Mouse (Mus musculus) activated CD4-positive, CD25-positive, alpha-beta regulatory T cell, adult 4 months (primary cell): ENCODE results near the gene Zfp143. TPM values are rescaled to one million over a fixed set of nuclear protein-coding genes. Genes with fewer than 3 reads are reported as not detected.
A peak's percentile ranks its signal among the peaks of the same experiment; 100 is the strongest.
"Not testable (repeated sequence)": the region's sequence is repeated elsewhere in the genome, so short reads cannot be mapped to it uniquely, and the experiment has no call there.

Experiments used
- ATAC-seq: one replicate; pipeline ENCODE4 v1.8.0; 2017
- polyA plus RNA-seq, 2 experiments: library from polyadenylated mRNA; unstranded; fragments of 100-300 nt; shearing (Covaris generic); gene quantifications; one replicate each; pipeline ENCODE4 v1.2.1; 2017

Zfp143 gene
- polyA plus RNA-seq, 2 experiments from 2014 or later = 35.2 to 36.1 TPM

DNA sequence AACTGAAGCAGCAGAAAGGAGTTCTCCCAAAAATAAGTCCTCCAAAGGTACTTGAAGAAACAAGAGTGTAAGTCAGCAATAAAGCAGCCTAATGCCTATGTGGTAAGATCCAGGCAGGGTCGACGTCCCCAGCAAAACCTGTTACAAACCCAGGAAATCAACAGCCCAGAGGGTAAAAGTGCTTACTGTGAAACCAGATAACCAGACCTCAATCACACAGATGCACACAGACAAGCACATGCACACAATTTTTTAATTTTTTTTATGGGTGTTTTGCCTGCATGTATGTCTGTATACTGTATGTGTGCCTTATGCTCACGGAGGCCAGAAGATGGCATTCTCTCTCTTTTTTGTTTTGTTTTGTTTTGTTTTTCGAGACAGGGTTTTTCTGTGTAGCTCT, 35.3 kb downstream of the Zfp143 start:
- ATAC-seq = no peak

GRCm38 (mm10) chr7:110097106-110097793, 36.2 kb downstream of the Zfp143 start:
- no peak for ATAC-seq

GRCm38 (mm10) chr7:110100854-110101253, 39.8 kb downstream of the Zfp143 start:
- no peak for ATAC-seq

DNA sequence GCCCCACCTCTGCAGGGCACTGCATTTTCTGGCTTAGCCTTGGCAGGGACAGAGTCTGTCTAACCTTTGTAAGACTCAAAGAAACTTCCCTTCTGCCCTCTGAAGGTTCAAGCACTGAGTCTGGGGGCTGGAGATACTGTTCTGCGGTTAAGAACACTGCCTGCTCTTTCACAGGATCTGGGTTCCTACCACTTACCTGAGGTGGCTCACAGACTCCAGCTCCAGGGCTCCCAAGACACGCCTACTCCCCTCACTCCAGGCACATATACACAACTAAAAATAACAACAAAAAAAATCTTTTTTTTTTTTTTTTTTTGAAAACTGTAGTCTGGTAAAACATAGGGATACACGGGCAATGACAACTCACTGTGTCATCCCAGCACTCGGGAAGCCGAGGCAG, 40.2 kb downstream of the Zfp143 start:
- ATAC-seq = no peak

- ATAC-seq = no peak
Observed at GRCm38 (mm10) chr7:110105041-110105440, 44.0 kb downstream of the Zfp143 start.

DNA sequence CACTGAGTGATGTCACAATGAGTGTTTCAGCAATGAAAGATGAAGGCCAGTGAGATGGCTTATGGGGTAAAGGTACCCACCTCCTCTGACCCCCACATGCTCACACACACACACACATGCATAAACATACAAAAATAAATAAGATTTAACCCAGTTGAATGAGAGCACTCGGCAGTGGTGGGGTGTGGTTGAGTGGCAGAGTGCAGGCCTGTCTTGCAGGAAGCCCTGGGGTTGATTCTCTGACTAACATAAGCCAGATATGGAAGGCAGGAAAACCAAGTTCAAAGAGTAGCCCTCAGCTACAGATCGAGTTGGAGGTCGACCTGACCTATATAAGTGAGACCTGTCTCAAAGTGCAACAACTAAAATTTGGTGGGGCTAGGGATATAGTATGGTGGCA, 45.6 kb downstream of the Zfp143 start:
- ATAC-seq = no peak

- not testable (repeated sequence) for ATAC-seq
Observed at GRCm38 (mm10) chr7:110108524-110108923, 47.5 kb downstream of the Zfp143 start.

DNA sequence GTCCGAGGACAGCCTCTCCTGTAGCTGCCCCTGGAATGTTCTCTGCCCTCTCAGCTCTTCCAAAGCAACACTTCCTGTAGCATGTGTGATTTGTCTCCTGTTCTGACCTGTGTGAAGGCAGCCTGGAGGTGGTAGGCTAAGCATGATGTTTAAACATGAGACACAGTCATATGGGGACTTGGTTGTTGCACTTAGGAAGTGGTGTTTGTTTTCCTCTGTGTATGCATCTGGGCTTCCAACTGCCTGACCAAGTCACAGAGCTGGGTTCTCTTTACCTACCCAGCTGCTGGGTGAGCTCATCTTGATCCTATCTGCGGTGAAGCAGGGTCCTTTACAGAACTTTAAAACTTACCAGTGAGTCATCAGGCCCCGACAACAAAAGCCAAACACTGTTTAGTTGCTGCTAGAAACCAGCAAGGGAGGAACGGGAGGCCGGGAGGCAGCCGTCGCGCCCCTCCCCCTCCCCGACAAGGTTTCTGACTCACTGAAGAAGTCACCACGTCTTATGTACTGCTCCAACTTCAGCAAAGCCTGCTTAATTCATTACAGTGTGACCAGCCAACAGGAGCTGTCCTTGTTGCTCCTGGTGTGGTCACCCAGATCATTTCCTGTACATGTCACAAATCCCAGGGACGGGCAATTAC, 48.1 kb downstream of the Zfp143 start:
- ATAC-seq = peak; percentile 77

DNA sequence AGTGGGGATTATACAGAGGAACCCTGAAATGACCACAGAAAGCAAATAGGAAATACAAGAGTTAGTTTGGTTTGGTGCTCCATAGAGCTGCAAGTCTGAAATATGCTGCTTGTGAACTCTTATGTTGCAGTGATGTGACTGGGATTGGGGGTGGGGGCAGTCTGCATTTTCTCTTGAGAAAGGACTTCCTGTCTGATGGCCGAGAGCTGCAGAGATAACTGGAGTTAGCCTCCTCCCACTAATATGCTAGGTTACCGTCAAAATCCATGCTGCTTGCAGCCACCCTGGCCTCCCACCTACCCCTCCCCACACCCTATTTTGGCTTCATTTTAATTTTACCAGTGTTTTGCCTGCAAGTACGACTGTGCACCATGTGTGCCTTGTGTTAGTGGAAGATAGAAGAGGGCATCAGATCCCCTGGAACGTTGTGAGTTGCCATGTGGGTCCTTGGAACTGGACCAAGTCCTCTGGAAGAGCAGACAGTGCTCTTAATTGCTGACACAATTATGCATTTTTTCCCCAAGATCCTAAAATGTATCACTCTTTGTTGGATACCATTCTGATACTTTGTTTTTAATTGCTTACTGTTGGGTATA, 49.1 kb downstream of the Zfp143 start:
- ATAC-seq = no peak

DNA sequence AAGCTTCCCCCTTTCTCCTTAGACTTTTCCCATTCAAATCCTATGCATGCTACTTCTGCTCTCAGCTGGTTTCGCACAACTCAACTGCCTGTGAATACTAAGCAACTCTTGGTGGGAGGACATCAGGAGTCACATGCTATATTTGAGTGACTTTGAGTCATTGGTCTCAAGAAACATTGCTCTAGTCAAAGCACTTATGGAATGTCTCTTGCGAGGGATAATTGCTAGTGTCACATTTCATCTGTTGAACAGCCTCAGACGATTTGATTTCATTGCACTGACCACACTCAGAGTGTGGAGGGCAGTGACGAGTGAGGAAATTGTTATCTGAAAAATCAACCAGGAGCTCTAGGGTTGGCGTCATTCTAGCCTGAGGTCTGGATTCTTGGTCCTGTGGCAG, 53.7 kb downstream of the Zfp143 start:
- no peak for ATAC-seq

DNA sequence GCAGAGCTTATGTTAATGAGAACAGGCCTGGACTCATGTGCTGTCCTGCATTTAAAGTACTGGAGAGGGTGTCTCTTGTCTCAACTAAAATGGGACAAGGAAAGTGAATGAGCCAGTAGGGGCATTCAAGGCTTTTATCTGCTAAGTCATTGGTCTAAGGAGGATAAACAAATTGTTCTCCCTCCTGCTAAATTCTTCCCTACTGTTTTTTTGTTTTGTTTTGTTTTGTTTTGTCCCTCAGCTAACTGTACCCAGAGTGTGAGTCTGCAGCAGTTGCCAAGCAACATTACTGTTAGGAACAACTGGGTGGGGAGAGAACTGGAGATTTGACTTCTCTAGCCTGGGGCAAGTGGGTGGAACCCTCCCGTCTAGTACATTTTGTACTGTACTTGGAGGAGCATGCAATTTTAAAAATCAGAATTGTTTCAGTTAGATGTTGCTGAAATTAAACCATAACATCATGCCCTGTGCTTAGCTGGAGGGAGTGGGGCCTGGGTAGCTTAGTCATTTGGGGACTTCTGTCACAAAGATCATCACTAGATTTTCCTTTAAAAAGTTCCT, 55.8 kb downstream of the Zfp143 start:
- no peak for ATAC-seq

DNA sequence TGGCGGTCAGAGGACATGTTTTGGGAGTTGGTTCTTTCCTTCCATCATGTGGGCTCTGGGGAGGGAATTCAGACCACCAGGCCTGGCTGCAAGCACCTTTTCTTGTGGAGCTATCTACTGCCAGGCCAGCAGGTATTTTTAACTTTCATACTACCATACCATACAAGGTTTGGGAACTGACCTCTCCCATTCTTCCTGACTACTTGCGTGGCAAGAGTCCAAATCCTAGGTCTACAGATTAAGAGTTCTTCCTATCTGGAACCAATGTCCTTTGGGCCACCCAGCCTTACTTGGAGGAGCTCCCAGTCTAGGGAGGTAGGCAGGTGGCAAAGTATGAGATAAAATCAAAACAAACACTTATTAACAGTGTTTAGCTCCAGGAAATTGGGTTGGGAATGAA, 57.4 kb downstream of the Zfp143 start:
- no peak for ATAC-seq

DNA sequence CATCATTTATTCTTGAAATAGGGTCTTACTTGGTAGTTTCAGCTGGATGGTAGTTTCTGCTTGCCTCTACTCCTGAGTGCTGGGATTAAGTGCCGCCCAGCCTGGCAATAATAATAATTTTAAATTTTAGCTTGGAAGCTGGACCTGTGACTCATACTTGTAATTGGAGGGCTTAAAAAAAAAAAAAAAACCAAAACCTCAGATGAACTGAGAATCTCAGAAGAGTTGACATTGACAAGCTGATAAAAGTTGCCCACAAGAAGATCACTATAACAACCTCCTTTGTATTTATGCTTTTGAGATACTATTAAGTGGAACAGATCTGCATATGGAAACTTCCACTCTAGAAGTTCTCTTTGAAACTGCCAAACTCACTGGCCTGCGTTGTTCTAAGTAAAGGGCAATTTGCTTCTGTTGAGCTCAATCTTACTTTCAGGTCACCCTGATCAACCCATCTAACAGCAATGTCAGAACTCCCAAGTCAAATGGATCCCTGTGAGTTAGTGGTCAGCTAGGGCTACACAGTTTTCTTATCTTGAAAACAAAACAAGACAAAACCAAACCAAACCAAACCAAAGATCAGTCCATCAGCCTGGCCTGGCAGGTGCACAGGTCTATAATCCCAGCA, 59.3 kb downstream of the Zfp143 start:
- no peak for ATAC-seq

DNA sequence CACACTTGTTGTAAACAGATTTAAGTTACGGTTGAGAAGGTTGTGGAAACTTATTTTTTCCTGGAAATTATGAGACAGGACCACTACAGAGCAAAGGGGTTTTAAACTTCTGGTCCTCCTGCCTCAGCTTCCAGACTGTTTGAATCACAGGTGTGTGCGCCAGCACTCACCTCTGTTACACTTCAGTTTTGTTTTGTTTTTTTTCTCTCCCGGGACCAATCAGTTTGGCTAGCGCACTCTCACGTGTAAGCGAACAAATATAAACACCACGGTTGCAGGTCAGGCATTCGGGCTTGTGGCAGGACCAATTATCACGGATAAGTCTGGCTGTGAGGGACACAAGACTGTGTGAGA, 60.1 kb downstream of the Zfp143 start:
- peak; percentile 3 for ATAC-seq

GRCm38 (mm10) chr7:110121516-110122288, 60.7 kb downstream of the Zfp143 start, which contains the start of gene Wee1:
Gene Wee1 (plus strand): TSS chr7:110122046.
- peak; percentile 84 for ATAC-seq

- no peak for ATAC-seq
Observed at GRCm38 (mm10) chr7:110122289-110122564, 61.2 kb downstream of the Zfp143 start.

- ATAC-seq = peak; percentile 26
Observed at GRCm38 (mm10) chr7:110122565-110123422, 61.8 kb downstream of the Zfp143 start.

DNA sequence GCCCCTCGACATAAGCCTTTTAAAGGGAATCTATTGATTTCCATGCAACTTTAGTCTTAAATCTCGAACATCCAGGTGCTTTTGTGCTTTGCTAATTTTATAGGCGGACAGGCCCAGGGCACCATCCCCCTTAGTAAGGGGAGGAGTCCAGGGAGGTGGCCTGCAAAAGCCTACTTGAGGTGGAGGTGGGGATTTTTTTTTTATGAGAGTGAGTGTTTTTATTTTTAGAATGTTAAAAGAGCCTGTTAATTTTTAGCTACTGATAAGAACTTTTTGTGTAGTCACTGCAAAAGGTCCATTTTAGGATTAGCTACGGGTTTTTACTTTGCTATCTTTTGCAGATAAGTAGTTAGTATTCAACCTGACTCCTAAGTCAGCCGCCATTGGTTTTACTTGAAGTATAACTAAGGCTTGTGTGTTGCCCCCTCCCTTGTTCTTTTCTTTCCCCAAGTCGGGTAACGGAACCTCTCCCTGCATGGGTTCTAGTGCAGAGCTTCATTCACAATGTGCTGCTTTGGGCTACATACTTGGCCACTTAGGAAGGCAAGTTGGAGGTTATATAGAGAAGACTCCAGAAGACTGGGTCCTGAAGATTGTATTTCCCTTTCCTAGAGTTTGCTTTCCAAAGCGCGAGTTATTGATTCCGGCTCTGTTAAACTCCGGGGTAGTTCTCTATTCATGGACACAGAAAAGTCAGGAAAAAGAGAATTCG, 63.0 kb downstream of the Zfp143 start:
- no peak for ATAC-seq

DNA sequence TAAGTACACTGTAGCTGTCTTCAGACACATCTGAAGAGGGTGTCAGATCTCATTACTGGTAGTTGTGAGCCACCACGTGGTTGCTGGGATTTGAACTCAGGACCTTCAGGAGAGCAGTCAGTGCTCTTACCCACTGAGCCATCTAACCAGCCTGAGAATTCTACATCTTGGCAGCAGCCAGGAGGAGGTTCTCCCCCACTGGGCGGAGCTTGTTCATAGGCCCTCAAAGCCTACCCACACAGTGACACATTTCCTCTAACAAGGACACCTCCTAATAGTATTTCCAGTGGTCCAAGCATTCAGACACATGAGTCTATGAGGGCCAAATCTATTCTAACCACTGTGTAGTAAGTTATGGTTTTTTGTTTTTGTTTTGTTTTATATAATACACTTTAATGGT, 67.5 kb downstream of the Zfp143 start:
- ATAC-seq = no peak

DNA sequence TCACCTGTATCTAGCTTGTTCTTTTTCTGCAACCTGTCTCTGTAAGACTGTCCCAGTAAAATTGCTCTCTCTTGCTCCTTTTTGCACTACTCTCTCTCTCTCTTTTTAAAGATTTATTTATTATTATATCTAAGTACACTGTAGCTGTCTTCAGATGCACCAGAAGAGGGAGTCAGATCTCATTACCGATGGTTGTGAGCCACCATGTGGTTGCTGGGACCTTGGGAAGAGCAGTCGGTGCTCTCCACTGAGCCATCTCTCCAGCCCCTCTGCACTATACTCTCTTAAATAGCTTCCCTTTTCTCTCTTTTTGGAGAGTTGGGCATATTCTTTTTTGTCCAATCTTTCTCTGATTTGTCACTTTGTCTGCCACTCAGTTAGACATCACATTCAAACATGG, 71.3 kb downstream of the Zfp143 start:
- not testable (repeated sequence) for ATAC-seq

DNA sequence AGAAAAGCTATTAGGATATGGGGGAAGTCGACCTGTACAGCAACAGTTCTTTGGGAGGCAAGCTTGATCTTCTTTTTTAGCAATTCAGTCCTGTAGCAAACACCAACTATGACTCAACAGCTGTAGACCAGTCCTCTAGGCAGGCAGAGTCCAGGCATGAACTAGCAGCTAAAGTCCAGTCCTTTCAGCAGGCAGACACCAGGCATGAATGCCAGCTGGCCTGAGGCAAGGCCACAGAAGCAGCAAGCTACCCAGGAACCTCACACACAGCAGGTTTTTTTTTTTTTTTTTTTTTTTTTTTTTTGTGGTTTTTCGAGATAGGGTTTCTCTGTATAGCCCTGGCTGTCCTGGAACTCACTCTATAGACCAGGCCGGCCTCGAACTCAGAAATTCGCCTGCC, 73.0 kb downstream of the Zfp143 start:
- no peak for ATAC-seq
